Mouse (Mus musculus): ENCODE results near the gene Ccdc3.

Ccdc3 gene

DNA sequence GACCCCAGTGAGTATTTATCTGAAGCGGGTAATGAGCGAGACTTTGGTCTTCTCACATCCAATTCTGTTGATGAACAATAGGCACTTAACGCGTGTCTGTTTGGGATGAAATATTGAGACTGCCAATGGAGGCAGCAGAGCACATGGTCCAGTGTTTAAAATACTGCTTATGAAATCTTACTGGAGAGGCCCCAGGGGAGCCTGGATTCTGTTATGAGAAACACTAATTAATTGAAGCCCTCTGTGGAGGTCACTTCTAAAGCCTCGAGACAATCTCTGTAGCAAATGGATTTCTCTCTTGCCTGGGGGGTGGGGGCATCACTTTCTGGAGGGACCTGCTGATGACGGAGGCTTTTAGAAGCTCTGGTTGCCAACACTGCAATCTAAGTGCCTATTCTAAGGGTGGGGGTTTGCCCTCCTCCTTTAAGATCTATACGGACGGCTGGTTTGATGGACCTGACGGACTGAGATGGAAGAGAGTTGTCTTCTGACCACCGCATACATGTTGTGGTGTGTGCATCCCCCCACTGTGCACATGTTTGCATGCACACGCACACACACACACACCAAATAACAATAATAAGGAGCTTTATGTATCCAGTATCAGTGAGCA is 22.8 kb downstream of the Ccdc3 start:
- in situ Hi-C loops (cut with MboI, MseI) = no loop called here

DNA sequence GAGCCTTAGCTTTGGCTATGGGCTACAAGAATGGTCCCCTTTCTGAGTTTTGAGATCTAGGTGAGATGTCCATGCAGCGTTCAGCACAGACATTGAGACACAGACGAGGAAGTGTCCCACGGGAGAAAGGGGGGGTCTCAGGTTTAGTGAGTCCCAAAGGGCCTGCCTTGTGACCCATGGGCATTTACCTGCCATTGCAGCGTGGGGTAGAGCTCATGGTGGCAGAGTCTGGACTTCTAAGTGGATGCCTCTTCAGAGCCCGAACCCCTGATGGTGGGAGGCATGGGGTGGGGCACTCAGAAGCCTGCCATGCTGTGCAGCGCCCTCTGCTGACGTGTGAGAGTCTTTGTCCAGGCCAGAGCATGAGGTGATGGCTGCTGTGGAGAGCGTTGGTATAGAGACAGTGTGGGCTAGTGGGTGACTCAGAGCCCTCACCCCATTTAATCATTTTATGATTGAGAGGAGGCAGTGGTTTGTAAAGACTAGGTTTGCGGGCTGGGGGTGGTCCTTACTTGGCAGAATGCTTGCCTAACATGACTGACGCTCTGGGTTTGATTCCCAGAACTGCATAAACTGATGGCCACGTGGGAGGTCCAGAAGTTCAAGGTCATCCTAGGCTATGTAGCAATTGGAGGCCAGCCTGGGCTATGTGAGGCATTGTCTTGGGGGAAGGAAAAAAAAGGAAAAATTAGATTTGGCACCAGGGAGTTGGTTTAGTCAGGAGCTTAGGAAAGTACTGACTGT is 23.6 kb downstream of the Ccdc3 start:
- in situ Hi-C loops (cut with MboI, MseI) = no loop called here

DNA sequence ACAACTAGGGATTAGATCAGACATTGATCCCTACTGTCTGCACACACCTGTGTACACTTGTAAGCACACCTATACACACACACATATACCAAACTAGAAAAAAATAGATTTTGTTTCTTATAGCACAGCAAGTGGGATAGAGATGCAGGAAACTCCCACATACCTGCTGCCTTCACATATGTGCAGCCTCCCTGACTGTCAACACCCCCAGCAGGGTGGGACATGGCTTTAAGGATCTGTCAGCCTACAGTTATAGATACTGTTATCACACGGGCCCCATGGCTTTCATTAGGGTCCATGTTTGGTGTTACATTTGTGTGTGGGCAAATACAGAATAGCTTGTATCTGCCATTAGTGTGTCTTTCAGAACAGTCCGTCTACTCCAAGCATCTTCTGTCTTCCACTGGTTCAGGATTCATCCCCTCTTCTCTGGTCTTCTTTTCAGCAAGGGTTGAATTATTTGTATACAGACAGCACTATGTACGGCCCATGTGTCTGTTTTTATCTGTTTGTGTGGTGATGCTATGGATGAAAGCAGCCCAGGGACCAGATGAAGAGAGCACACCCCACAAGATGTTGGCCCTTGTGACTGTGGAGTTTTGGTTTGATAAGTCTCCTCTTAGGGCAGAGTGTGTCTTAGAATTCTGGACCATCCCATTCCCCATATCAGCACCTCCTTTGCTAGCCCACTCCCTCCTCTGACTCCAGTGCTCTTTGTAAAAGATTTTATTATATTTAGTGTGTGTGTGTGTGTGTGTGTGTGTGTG is 24.5 kb downstream of the Ccdc3 start:
- in situ Hi-C loops (cut with MboI, MseI) = no loop called here

DNA sequence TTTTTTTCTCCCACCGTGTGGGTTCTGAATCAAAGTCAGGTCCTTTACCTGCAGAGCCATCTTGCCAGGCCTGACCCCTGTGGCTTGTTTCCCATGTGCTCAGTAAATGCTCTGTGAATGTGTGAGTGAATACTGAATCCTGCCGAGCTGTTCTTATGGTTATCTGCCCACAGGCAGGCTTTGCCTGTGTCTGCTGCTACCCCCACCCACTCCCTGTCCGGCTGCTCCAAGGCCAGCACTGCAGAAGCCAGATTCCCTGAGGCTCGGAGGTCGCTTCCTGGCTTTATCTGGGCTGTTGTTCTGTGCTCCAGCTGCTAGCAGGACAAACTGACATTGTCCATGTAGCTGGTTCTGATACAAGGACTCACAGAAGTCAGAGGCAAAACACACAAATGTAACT is 25.2 kb downstream of the Ccdc3 start:
- in situ Hi-C loops (cut with MboI, MseI) = no loop called here

DNA sequence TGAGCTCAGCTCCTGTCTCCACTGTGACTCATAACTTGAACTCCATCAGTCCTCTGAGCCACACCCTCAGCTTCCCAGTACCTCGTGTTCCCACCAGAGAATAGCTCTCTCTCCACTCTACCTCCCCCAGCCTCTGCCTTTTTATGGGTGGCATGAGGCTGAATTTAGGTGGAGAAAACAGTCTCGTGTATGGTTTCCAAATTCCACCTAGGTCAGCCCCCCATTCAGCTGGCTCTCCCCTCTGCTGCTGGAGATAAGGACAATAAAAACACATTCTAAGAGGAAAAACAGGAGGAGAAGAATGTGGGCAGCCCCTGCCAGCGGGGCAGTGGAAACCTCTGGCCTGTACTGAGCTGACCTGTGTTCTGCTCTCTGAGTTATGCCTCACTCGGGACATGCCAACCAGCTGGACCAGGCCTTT is 28.4 kb downstream of the Ccdc3 start:
- in situ Hi-C loops (cut with MboI, MseI) = no loop called here

DNA sequence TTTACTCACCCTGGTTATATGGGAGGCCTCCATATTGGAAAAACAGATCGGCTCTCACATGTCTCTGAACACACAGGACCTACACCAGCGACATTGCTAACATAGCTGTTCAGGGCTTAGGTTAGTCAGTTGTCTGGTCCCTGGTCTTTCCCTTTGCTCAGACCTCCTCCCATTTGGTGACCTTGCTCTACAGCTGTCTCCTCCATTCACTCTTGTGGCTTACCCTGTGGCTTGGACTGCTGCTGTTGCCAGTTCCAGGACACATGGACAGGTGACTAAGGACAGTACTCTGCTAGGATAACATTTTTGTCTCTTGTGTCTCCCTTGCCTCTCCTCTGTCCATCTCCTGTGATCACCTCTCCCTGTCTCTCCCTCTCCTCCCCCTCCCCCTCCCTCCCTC is 29.2 kb downstream of the Ccdc3 start:
- in situ Hi-C loops (cut with MboI, MseI) = no loop called here

DNA sequence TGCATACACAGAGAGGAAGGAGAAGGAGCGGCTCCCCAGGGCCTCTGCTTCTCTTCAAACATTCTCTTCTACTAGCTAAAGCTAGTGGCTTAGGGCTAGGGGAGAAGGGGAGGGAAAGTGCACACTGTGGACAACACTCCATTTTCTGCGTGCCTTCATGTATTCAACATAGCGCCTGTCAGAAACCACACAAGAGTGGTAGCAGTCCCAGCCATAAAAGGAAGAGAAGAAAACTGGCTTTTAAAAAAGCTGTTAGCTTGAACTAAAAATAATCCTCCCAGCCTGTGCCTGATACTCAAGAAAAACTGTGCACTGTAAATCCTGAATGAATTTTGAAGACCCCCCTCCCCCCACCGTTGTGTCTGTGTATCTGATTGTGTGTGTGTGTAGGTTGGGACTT is 33.2 kb downstream of the Ccdc3 start:
- in situ Hi-C loops (cut with MboI, MseI) = no loop called here

DNA sequence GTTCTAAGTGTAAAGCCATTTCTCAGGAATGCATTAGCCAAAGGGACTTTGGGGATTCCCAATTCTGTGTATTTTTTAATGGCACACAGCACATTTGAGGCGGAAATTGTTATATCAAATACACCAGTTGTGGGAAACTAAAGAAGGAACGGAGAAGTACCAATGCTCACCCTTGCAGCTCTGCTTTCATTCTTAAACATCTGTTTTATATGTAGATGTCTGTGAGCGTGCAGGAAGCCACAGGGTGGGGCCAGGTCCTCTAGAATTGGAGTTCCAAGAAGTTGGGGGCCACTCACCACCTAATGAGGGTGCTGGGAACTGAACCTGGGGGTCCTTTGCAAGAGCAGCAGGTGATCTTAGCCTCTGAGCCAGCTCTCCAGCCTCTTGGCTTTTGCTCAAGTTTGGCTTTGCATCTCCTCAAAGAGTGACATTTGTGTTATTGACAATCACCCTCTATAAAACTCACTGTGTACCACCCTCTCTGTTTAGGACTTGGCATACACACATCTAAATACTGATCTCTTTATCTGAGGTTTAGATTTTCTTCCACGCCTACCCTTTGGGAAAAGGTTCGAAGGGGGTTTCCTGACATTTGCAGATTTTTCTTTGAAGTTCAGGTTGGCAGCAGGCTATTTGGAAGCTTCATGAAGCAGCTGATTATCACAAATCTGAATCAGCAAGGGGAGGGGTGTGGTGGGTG is 33.9 kb downstream of the Ccdc3 start:
- in situ Hi-C loops (cut with MboI, MseI) = no loop called here

DNA sequence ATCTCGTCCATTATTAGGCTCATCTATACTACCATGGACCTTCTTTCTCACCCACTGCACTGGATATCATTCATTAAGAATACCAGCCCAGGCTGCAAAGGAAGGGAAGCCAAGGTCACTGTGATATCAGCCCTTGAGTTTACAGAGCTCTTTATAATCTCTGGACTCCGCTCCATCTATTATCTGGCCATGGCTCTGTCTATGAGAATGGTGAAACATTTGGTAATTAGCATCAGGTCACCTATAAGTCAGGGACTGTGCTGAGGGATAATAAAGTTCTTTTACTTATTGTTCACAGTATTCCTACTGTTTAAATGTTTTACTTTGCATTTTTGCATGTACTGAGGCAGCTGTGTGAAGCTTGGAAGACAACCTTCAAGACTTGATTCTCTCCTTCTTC is 35.2 kb downstream of the Ccdc3 start:
- in situ Hi-C loops (cut with MboI, MseI) = no loop called here

DNA sequence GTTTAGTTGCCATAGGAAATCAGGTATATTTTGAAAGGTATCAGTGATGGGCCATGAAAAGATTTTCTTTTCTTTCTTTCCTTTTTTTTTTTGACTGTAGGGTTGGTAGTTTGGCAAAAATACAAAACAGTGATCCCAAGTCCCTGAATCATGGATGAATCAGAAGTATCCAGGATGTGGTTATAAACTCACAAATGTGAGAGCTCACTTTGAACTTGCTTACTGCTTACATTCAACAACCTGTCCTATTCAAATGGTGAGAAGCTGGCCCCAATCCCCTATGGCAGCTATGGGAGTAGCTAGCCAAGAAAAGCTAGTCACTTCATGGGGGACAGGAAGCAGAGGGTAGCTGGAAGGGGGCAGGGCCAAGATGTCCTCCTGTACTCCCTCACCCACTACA is 37.1 kb downstream of the Ccdc3 start:
- in situ Hi-C loops (cut with MboI, MseI) = no loop called here

DNA sequence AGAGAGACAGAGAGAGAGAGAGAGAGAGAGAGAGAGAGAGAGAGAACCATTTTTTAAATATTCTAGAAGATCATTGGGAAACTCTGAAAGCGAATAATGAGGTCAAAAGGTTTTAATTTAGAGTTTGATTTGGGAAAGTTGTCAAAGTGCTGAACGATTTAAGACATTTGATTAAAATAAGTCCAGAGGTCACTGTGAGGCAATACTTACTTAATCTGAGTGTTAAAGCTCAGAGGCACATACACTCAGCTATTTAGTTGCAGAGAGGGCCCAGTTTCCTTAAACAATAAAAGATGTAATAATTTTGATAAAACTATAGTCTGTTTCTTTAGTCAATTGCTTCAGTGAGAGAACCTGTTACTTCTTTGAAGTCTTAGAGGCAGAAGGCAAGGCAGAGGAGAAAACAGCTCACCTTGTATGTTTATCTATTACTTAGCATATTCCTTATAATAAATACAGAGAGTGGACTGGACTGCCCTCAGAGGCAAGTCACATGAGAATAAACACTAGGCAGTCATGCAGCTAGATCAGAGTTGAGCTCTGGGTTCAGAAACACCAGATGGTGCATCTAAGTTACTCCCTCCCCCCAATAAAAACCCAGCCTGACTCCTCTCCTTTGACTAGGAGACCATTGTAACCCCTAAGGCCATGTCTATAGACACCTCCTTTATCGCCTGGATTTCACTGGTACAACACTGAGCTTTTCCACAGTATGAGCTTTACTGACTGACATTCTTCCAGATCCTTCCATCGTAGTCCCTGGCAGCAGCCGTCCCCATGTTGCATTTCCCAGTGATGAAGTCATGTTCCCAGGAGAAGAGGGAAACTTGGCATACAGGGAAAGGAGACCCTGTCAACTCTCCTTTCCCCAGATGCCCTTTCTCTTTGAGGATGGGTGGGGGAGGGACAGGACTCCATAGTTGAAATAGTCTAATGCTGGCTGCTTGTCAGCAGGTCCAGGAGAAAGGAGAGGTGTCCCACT is 44.2 kb downstream of the Ccdc3 start:
- in situ Hi-C loops (cut with MboI, MseI) = no loop called here

DNA sequence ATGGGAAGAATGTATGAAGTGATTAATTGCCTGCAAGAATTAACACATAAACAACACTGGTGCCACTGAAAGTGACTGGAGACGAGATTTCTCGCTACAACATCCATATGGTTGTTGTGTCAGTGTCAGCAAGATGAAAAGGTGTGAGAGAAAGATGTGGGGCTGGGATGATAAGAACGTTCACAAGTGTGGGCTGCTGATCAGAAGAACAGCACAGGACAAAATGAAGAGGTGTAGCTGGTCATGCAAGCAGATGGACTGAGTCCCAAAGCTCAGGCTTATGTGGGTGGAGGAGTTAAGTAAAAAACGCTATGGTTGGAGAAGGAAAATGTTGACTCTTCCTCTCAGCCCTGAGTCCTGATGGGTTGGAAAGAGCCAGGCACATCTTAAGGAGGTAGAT is 46.6 kb downstream of the Ccdc3 start:
- in situ Hi-C loops (cut with MboI, MseI) = no loop called here

DNA sequence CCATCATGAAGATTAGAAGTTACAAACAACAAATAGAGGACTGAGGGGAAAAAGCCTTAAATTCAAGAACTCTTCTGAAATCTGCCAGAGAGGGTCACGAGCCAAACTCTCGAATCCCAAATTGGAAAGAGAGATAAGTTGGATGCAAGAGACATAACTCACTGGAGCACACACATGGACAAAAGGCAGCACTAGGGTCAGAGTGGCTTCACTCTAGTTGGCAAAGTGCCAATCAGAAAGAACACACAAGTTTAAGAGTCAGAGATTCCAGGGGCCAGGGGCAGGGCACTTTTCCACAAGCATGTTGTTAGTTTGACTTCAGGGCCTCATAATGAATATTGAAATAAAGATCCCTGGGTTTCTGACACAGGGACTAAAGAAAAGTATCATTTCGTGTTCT is 48.1 kb downstream of the Ccdc3 start:
- in situ Hi-C loops (cut with MboI, MseI) = no loop called here

DNA sequence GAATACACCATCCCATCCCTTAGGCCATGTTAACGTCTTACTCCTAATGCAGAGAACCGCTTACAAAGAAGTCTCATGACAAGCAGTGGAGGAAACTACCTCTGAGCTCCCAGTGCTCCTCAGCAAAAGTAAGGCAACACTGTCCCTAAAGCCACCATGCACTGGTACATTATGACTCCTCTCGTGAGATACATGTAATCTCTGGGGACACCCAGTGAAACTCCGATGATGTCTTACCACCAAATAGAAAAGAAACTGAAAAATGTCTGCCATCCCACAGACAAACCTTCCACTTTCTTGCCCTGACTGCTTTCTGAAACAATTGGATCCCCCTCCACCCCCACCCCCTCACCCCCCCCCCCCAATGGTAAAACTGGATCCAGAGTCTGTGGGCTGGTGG is 54.6 kb downstream of the Ccdc3 start:
- in situ Hi-C loops (cut with MboI, MseI) = no loop called here

DNA sequence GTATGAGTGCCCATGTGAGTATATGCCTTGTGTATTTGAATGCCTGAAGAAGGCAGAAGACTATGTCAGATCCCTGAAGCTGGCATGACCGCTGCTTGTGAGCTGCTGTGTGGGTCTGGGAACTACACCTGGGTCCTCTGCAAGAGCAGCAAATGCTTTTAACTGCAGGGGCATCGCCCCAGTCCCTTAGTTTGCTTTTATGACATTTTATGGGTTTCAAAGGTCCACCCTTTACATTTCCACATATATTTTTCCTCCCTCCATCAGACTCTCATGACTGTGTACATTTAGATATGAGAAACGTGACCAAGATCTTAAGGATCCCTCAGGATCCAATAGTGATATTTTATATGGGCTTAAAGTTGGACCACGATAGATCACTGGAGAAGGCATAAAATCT is 55.5 kb downstream of the Ccdc3 start:
- in situ Hi-C loops (cut with MboI, MseI) = no loop called here

DNA sequence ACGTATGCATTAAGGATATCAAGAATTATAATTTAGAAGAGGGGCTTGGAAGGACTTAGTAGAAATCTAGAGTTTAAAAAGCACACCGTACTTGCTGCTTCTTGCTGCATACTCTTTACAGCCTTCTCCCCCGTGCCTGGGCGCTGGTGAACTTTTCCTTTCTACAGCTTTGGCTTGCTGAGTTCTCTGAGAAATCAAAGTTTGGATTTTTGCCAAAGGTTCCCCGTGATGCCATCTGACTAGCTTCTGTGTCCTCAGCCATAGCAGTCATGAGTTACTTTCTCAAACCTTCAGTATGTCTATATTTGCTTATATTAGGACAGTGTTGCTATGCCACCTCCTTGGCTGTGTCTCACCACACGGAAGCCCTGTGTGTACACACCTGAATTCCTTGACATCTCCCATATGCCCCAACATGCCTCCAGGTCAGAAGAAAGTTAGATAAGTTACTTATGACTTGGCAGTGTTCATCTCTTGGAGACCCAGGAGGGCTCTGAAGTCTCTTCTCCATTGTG is 57.2 kb downstream of the Ccdc3 start:
- in situ Hi-C loops (cut with MboI, MseI) = no loop called here

DNA sequence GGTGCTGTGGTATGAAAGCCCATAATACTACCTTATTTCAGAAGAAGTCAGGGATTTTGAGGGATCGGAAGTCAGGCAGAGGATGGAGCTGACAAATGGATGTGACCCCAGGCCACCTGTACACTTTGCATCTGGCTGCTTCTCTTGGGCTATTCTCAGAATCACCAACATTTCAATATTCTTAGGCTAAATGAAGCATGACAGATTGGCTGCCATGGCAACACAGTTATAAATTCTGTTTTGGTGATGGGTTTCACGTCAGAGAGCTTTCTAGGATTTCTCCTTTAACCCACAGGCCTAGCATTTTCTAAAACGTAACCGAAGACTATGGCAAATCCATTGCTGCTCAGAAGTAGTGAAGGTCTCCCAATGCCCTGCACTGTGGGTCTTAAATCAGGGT is 59.9 kb downstream of the Ccdc3 start:
- in situ Hi-C loops (cut with MboI, MseI) = no loop called here

DNA sequence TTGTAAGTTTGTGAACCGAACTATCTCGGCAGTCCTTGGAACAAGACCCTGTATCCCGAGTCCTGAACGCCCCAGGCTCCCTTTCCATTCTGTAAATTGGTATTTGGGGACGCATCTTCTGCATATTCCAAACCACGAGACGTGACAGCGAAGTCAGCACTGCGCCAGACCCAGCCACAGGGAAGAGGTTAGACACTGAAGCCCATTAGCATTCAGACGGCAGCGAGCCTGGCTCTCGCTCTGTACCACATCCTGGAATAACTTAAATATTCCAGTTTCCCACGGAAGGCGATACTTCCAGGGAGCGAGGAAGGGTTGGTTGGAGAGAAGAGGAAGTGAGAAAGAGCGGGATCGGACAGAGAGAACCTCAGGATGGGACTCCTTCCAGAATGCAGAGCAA is 61.7 kb downstream of the Ccdc3 start:
- in situ Hi-C loops (cut with MboI, MseI) = no loop called here

DNA sequence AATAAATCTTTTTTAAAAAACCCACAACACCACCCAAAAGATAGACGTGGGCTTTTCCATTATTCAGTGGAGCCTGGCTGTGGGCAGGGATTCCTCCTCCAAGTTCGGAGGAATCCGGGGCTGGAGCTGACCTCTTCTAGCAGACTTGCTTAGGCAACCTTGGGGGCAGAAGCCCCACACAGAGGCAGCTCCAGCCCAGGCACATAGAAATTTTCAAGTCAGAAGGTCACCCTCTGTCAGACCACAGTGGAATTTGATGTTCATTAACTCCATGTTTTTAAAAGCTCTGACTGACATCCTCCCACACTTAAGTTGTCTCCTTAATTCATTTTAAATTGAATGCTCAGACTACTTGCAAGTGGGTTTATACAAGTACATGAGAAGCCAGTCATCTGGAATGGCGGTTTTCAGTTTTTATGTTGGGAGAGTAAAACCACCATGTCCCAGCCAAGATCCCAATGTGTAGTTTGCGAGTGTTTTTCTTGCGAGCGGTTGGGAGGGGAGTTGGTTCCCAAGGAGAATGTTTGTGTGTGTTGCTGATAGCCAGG is 63.3 kb downstream of the Ccdc3 start:
- in situ Hi-C loops (cut with MboI, MseI) = no loop called here

DNA sequence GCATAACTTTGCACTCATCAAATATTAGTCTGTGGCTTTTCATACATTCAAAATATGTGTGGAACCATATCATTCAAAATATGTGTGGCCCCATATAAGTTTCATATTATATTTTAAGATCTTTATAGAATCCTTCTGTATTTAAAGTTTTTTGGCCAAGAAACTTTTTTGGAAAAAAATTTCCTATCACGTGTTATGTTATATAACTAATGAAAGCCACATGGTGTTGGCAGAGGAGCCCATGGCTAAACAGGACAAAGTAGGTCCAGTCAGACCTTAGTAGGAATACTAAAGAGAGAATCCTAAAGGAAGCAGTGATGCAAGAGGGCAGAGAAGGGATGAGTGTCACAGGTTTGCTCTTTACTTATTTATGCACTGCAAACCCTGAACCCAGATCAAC is 65.6 kb downstream of the Ccdc3 start:
- in situ Hi-C loops (cut with MboI, MseI) = no loop called here

DNA sequence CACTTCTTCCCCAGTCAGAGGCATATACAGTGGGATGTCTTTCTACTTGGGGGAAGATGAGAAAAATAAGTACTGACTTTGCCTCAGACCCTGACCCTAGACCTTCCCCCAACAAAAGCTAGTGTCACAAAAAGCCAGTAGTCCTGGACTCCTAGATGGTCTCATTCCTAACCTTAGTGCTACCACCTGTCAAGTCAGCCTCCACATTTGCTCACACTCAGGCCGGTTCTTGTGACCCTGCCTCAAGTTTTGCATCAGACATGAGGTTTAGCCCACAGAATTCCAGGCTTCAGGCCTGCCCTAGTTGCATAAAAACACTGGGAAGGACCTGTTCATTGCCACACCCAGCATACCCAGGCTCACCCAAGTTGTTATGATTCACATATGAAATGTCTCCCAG is 67.4 kb downstream of the Ccdc3 start:
- in situ Hi-C loops (cut with MboI, MseI) = no loop called here
